Mouse (Mus musculus) intestine, postnatal 0 days (tissue): ENCODE measurements at regions not wholly inside any gene's neighbourhood (a gene's known extent, or its start where the extent isn't known, plus 50 kb on each side); places are given as distances from the start of the nearest gene placed in this dataset.

Experiments
- ATAC-seq: fragments of 200-750 bp; cut with Nextera tagmentation; 2 replicates; pipeline ENCODE4 v1.8.0; 2017; ENCODE audit warnings: mild to moderate bottlenecking, moderate TSS enrichment, moderate library complexity
- H3K27ac ChIP-seq: fragments of 300-500 bp; sonication (generic); 2 replicates; pipeline ENCODE4 v1.5.1; 2014; ENCODE audit warnings: mild to moderate bottlenecking, low read depth, low read length, moderate library complexity
- H3K27me3 ChIP-seq: fragments of 300-500 bp; sonication (generic); replicated peaks from 2 replicates; pipeline ENCODE4 v1.6.1; 2014; ENCODE audit warnings: low read length, mixed read lengths; ENCODE audit not compliant: control insufficient read depth, insufficient read depth
- H3K36me3 ChIP-seq: fragments of 300-500 bp; sonication (generic); 2 replicates; pipeline ENCODE4 v1.6.1; 2014; ENCODE audit warnings: mild to moderate bottlenecking, moderate library complexity; ENCODE audit not compliant: control insufficient read depth, insufficient read depth
- H3K4me1 ChIP-seq: fragments of 300-500 bp; sonication (generic); replicated peaks from 2 replicates; pipeline ENCODE4 v1.6.1; 2014; ENCODE audit warnings: antibody characterized with exemption, low read length, mixed read lengths; ENCODE audit not compliant: control insufficient read depth, insufficient read depth
- H3K4me2 ChIP-seq: fragments of 300-500 bp; sonication (generic); replicated peaks from 2 replicates; pipeline ENCODE4 v1.6.1; 2014; ENCODE audit warnings: low read depth, mild to moderate bottlenecking, moderate library complexity
- H3K4me3 ChIP-seq: fragments of 300-500 bp; sonication (generic); 2 replicates; pipeline ENCODE4 v1.5.1; 2014; ENCODE audit warnings: low read depth, low read length
- H3K9ac ChIP-seq: fragments of 300-500 bp; sonication (generic); 2 replicates; pipeline ENCODE4 v1.6.1; 2014; ENCODE audit warnings: mild to moderate bottlenecking, low read depth, low read length
- H3K9me3 ChIP-seq: fragments of 300-500 bp; sonication (generic); 2 replicates; pipeline ENCODE4 v1.6.1; 2016; ENCODE audit warnings: mixed run types; ENCODE audit not compliant: control insufficient read depth
- CTCF ChIP-seq: sonication (generic); IDR thresholded peaks from 2 replicates; pipeline ENCODE4 v1.5.1; 2016; ENCODE audit warnings: low read depth, mild to moderate bottlenecking, control low read depth, antibody characterized with exemption, moderate library complexity
- WGBS: fragments of 180-500 bp; shearing (Covaris S2); extraction: QIAGEN DNeasy Blood & Tissue Kit; methylation state at CpG from one replicate; pipeline ENCODE4 v1.1.7; 2014; 5-methylcytosine and 5-hydroxymethylcytosine counted together

DNA sequence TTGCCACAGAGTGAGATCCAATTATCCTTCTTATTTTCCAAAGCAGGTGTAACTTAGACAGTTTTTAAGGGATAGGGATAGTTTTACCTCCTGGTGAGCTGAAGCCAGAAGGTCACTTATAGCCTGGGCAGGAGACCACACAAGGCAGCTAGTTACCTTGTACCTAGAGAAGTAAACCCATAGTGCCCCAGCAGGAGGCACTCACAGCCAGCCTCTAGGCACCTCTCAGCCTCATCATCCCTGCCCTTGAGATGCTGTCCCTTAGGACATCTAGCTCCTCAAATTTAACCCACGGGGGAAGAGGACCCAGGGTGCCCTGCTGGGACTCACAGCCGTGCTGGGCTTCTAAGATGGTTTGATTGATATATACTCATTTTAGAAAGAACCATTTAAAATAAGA lies 163.7 kb downstream of the Kcna5 start:
- H3K4me2 ChIP-seq = no peak overlapping the region
- H3K4me3 ChIP-seq = no peak overlapping the region
- ATAC-seq = no peak
- no peaks in the 10 kb centered on the region for H3K4me1 ChIP-seq
- no peaks in the 10 kb centered on the region for H3K9me3 ChIP-seq
- H3K27ac ChIP-seq = no peak overlapping the region
- no peak overlapping the region for H3K9ac ChIP-seq
- WGBS = 86% methylated on average over 2 of the region's 2 CpGs
- H3K27me3 ChIP-seq = no peaks in the 10 kb centered on the region
- TF ChIP-seq CTCF = no peak
- H3K36me3 ChIP-seq = no peaks in the 10 kb centered on the region

DNA sequence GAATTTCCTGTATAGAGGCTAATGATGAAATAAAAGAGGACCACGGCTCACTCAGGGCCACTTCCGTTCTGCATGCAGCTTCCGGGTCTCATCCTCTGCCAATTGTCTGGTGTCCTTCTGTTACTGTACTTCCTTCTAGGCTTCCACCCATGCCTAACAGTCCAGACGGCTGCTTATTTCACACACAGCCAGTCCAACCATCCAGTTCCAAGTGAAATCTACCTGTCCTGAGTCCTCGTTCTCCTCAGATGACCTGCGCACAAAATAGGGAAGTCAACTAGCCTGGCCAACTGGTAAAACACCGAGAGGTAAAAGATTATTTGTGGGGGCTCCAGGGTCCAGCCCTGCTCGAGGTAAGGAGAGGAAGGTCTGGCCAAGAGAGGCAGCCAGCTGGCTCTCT lies 169.7 kb downstream of the Kcna5 start:
- Histone ChIP-seq H3K27me3 (no peaks in the 10 kb centered on the region), H3K36me3 (no peaks in the 10 kb centered on the region), H3K9ac (no peak overlapping the region), H3K4me3 (no peak overlapping the region), H3K27ac (no peak overlapping the region), H3K4me2 (no peak overlapping the region), H3K9me3 (no peaks in the 10 kb centered on the region), H3K4me1 (no peaks in the 10 kb centered on the region)
- TF ChIP-seq CTCF = no peak
- ATAC-seq = no peak
- 85% methylated on average over 8 of the region's 8 CpGs for WGBS

DNA sequence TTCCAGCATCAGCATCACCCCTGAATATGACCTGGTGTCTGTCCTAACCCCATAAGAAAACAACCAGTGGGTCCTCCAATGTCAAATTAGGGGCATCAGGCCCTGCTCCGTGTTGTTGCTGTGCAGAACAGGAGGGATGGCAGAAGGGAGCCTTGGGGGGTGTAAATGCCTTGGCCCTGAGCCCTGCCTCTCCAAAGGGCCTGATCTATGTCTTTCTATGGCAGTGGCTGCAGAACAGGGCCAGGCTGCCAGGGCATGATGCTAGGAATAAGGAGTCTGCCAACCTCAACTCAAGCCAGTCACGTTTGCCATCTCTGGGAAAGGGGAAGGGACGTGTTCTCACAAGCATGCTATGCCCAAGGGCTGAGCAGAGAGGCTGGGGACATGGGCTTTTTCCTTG lies 172.9 kb downstream of the Kcna5 start:
- no peaks in the 10 kb centered on the region for H3K9me3 ChIP-seq
- no peak for TF ChIP-seq CTCF
- 73% methylated on average over 3 of the region's 3 CpGs for WGBS
- no peaks in the 10 kb centered on the region for H3K4me1 ChIP-seq
- no peaks in the 10 kb centered on the region for H3K27me3 ChIP-seq
- H3K27ac ChIP-seq = no peak overlapping the region
- no peak overlapping the region for H3K9ac ChIP-seq
- ATAC-seq = no peak
- H3K36me3 ChIP-seq = no peaks in the 10 kb centered on the region
- no peak overlapping the region for H3K4me3 ChIP-seq
- H3K4me2 ChIP-seq = no peak overlapping the region

DNA sequence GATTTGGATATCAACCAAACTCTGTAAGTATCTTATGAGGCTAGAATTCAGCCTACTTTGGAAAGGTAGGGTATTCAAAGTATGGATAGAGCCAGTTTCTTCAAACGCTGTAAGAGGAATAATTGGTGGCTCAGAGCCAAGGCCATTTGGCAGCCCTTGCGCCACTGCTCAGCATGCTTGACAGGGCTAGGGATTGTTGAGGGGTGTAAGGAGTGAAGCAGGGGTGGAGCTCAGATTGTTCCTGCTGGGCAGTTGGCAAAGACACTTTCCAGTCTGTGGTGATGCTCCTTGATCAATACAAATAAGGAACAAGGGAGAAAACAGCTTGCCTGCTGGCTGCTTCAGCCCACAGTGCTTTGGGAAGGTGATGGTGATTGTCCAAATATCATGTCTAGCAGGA lies 181.9 kb downstream of the Kcna5 start:
- H3K27ac ChIP-seq = no peak overlapping the region
- no peak overlapping the region for H3K9ac ChIP-seq
- ATAC-seq = no peak
- H3K4me1 ChIP-seq = no peaks in the 10 kb centered on the region
- H3K36me3 ChIP-seq = no peaks in the 10 kb centered on the region
- TF ChIP-seq CTCF = no peak
- no peaks in the 10 kb centered on the region for H3K27me3 ChIP-seq
- no peaks in the 10 kb centered on the region for H3K9me3 ChIP-seq
- WGBS = 44% methylated on average over 2 of the region's 2 CpGs
- no peak overlapping the region for H3K4me2 ChIP-seq
- no peak overlapping the region for H3K4me3 ChIP-seq

- H3K27me3 ChIP-seq = no peaks in the 10 kb centered on the region
- TF ChIP-seq CTCF = no peak
- H3K4me2 ChIP-seq = no peak overlapping the region
- 58% methylated on average over 2 of the region's 2 CpGs for WGBS
- ATAC-seq = no peak
- no peak overlapping the region for H3K9ac ChIP-seq
- no peaks in the 10 kb centered on the region for H3K4me1 ChIP-seq
- no peak overlapping the region for H3K27ac ChIP-seq
- H3K9me3 ChIP-seq = no peaks in the 10 kb centered on the region
- no peak overlapping the region for H3K4me3 ChIP-seq
- no peaks in the 10 kb centered on the region for H3K36me3 ChIP-seq
Measured at GRCm38 (mm10) chr6:126350476-126350875, 183.8 kb upstream of the Ntf3 start.

DNA sequence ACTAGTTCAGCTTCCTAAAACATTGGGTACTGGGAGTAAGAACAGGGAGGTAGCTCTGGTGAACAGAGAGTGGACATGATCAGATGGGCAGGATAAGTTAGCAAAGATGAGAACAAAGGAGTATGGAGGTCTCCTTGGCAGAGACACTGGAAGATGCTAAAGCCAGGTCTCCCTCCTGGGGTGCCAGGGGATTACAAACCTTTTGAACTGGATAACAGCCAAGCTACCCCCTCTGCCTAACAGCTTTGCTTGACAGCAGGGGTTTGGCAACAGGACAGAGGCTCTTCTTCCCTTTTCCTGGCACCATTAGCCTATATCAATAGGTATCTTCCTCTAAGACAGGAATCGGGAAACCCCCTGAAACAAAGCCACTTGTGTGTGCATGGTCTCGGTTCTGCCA lies 183.2 kb upstream of the Ntf3 start:
- H3K4me1 ChIP-seq = no peaks in the 10 kb centered on the region
- no peak overlapping the region for H3K27ac ChIP-seq
- H3K9ac ChIP-seq = no peak overlapping the region
- no peak overlapping the region for H3K4me2 ChIP-seq
- no peaks in the 10 kb centered on the region for H3K27me3 ChIP-seq
- H3K36me3 ChIP-seq = no peaks in the 10 kb centered on the region
- no peak overlapping the region for H3K4me3 ChIP-seq
- no peaks in the 10 kb centered on the region for H3K9me3 ChIP-seq
- 44% methylated on average over 2 of the region's 2 CpGs for WGBS
- ATAC-seq = no peak
- no peak for TF ChIP-seq CTCF

- WGBS = 50% methylated on average over 5 of the region's 5 CpGs
- no peaks in the 10 kb centered on the region for H3K9me3 ChIP-seq
- no peak for ATAC-seq
- no peaks in the 10 kb centered on the region for H3K36me3 ChIP-seq
- H3K27me3 ChIP-seq = no peaks in the 10 kb centered on the region
- H3K9ac ChIP-seq = no peak overlapping the region
- no peak overlapping the region for H3K27ac ChIP-seq
- no peak overlapping the region for H3K4me3 ChIP-seq
- TF ChIP-seq CTCF = no peak
- H3K4me1 ChIP-seq = no peaks in the 10 kb centered on the region
- no peak overlapping the region for H3K4me2 ChIP-seq
Measured at GRCm38 (mm10) chr6:126345221-126345620, 178.5 kb upstream of the Ntf3 start.
